Mouse (Mus musculus) cerebellum, postnatal 25 days (tissue): Measurements from ENCODE around the gene 4930544D05Rik.
A peak's percentile ranks its signal among the peaks of the same experiment; 100 is the strongest.

Source experiments
- DNase-seq, 2 experiments: peaks; one replicate each; pipeline ENCODE4 v3.0.0; 2021; ENCODE audit warnings: mixed read lengths in 2 of 2

4930544D05Rik gene

GRCm38 (mm10) chr11:70656964-70657363, 41.3 kb downstream of the 4930544D05Rik start, which contains the start of gene Eno3:
Gene Eno3 (plus strand): TSS chr11:70657202.
- peak in 1 of 2 experiments; percentile 56 for DNase-seq

- DNase-seq = no peak
These were observed 41.9 kb downstream of the 4930544D05Rik start for GRCm38 (mm10) chr11:70657573-70657972.

- DNase-seq = no peak
These were observed 42.3 kb downstream of the 4930544D05Rik start for GRCm38 (mm10) chr11:70657991-70658390.

GRCm38 (mm10) chr11:70658521-70658920, 42.9 kb downstream of the 4930544D05Rik start:
- no peak for DNase-seq

- no peak for DNase-seq
These were observed 43.3 kb downstream of the 4930544D05Rik start for GRCm38 (mm10) chr11:70658942-70659341.

- DNase-seq = no peak
These were observed 44.9 kb downstream of the 4930544D05Rik start for GRCm38 (mm10) chr11:70660571-70660970.

GRCm38 (mm10) chr11:70663101-70663500, 47.5 kb downstream of the 4930544D05Rik start:
- DNase-seq = no peak

GRCm38 (mm10) chr11:70663957-70664356, 48.3 kb downstream of the 4930544D05Rik start:
- no peak for DNase-seq

- DNase-seq = no peak
These were observed 49.1 kb downstream of the 4930544D05Rik start for GRCm38 (mm10) chr11:70664741-70665140.
